Mouse (Mus musculus) erythroblast, adult 5-6 weeks (primary cell): ENCODE results near the gene Glis1. TPM values are rescaled to one million over a fixed set of nuclear protein-coding genes. Genes with fewer than 3 reads are reported as not detected.
A peak's percentile ranks its signal among the peaks of the same experiment; 100 is the strongest.

Source experiments
- ATAC-seq: replicated peaks from 2 replicates; pipeline ENCODE4 v1.8.0; 2016; ENCODE audit warnings: moderate number of reproducible peaks, mild to moderate bottlenecking, moderate TSS enrichment, inconsistent platforms; ENCODE audit not compliant: poor library complexity, low FRiP score, severe bottlenecking
- total RNA-seq, 2 experiments: library from RNA; stranded (forward) in 1 of 2; stranded (reverse) in 1 of 2; fragments of 150-400 nt in 1 of 2; fragments of 200-764, 138-1000 nt in 1 of 2; gene quantifications; 2 replicates each; pipeline versions ENCODE4 v1.2.3 to v1.2.4; 2015 to 2017; ENCODE audit warnings: low replicate concordance in 2 of 2

Gene Glis1
- total RNA-seq, 2 experiments from 2014 or later: not detected

GRCm38 (mm10) chr4:107449519-107449918 lies 15.1 kb downstream of the Glis1 start:
- no peak for ATAC-seq

DNA sequence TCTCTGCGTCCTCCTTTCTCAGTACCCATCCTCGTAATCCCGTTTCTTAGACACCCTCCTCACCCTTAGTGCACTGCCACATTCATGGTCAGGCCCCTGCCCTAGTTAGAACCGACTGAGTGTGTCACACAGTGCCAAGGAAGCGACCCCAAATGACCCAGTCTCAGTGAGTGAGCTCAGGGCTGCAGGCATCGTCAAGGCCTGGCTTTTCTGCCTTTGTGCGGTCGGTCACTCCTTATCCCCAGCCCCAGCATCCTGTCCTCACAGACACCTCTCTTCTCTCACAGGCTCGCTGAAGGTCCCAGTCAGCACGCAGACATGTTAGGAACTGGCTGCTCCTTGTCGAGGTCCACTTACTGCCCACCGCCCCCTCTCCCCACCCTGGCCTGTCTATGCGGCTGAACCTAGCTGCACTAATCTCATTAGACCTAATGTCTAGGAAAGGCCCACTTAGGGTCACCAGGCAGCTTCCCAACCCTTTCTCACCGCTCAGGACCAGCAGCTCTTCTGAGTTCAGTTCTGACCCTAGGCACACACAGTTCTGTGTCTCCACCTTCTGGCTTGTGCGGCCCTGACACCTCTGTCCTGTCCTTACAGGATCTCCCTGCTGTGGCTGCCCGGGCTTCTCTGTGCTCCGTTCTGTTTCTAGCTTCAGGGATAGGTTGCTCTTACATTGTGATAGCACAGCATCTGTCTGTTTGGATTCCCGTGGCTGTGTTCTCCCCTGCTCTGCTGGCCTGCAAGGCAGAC lies 18.1 kb downstream of the Glis1 start:
- ATAC-seq: no peak

- peak; percentile 73 for ATAC-seq
These were observed 19.0 kb downstream of the Glis1 start for GRCm38 (mm10) chr4:107453141-107453984.

GRCm38 (mm10) chr4:107457602-107458001 lies 23.2 kb downstream of the Glis1 start:
- peak; percentile 51; the same call in 1 of the 2 replicates for ATAC-seq

DNA sequence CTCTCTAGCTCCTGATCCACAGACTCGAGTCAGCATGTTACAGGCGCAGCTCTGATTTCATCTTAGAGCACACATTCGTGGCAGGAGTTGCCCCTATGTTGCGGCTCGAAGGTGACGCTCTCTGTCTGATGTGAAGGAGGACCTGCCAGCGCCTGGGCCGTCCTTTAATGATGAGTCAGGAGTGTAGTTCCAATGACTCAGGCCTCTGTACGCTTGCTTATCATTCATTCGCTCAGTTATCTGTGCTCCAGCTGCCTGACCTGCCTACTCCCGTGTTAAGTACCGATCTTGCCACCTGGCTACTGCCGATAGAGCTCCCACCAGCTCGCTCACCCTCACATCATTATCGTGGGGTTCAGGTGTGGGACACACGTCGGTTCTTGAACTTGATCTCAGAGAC lies 24.5 kb downstream of the Glis1 start:
- peak; percentile 80 for ATAC-seq

- no peak for ATAC-seq
These were observed 25.1 kb downstream of the Glis1 start for GRCm38 (mm10) chr4:107459461-107459860.

DNA sequence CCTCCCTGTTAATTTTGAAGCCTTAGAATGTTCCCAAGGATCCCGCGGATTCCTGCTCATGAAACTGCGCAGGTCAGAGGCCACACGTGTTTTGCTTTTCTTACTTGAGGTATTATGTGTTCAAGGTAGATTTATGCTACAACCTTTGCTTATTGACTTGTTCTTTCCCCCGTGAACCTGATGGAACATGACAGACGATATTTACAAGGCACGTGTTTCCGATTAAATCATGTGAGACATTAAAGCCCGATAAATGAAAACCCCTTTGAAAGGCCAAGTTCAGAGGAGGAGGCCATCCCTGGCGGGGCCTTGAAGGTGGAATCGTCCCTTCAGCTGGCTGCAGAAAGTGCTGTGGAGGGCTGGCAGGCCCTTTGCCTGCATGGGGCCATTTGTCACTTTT lies 26.1 kb downstream of the Glis1 start:
- ATAC-seq: no peak

- no peak for ATAC-seq
These were observed 33.4 kb downstream of the Glis1 start for GRCm38 (mm10) chr4:107467831-107468230.

- no peak for ATAC-seq
These were observed 33.9 kb downstream of the Glis1 start for GRCm38 (mm10) chr4:107468264-107468663.

DNA sequence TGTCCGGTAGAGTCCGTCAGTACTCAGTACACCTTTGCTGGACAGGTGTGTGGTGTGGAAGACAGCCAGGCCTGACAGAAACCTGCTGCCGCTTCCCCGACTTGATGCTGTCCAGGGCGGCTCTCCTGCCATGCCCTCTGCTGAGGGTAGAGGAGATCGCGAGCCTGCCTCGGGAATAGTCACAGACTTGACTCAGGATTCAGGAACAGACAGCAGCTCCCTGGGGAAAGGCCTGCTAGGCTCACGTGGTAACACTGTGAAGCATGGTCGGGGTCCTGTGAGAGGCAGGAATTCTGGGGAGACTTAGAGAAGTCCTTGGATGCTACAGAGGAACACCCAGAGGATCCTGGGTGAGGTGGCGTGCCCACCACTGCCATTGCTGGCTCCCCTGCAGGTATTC lies 34.4 kb downstream of the Glis1 start:
- no peak for ATAC-seq

- no peak for ATAC-seq
These were observed 41.9 kb downstream of the Glis1 start for GRCm38 (mm10) chr4:107476266-107476665.

- no peak for ATAC-seq
These were observed 44.6 kb downstream of the Glis1 start for GRCm38 (mm10) chr4:107479015-107479414.

DNA sequence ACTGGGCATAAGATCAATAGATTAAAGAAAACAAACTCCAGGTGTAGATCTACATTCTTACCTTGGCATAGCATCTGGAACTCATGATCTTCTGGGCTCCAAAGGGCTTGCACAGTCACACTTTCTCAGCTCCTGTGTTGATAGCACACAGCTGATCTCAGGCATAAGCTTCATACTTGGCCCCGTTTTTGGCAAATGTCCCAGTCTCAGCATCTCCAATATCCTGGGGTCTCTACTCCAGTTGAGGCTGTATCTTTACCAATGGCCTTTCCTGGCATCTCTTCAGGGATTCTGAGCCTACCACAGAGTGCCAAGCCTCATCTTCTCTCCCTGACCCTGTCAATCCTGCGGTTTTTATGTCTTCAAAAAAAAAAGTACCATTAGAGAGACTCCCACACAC lies 48.1 kb downstream of the Glis1 start:
- ATAC-seq: no peak

DNA sequence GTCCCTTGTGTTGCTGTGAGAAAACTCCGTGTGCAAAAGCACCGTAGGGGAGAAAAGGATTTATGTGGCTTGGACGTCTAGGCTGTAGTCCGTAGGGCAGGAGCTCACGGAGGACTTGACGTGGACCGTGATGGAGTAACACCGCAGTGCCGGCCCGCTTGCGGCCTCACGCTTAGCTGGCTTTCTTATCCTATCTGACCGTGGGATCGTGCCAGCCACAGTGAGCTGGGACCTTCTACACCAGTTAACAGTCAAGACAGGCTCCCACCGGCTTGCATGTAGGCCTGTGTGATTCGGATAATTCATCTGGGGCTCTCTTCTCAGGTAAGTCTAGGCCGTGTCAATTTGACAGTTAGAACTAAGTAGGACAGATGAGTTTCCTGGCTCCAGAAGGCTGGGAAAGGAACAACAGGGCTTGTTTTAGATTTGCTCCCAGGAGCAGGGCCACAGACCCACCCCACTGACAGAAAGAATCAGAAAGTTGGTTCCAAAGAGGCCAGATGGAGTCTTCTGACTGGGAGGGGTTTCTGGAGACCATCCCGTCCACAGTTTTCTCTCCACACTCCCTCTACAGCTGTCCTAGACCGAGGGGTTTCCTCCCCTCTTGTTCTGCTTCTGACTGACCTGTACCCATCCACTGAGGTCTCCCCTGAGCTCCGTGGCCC lies 49.3 kb downstream of the Glis1 start:
- ATAC-seq: no peak

GRCm38 (mm10) chr4:107484221-107484575 lies 49.8 kb downstream of the Glis1 start:
- ATAC-seq: no peak

- 0 out of 2 replicates have a peak, but pooled peaks have one; percentile 30 for ATAC-seq
These were observed 51.5 kb downstream of the Glis1 start for GRCm38 (mm10) chr4:107485903-107486302.

DNA sequence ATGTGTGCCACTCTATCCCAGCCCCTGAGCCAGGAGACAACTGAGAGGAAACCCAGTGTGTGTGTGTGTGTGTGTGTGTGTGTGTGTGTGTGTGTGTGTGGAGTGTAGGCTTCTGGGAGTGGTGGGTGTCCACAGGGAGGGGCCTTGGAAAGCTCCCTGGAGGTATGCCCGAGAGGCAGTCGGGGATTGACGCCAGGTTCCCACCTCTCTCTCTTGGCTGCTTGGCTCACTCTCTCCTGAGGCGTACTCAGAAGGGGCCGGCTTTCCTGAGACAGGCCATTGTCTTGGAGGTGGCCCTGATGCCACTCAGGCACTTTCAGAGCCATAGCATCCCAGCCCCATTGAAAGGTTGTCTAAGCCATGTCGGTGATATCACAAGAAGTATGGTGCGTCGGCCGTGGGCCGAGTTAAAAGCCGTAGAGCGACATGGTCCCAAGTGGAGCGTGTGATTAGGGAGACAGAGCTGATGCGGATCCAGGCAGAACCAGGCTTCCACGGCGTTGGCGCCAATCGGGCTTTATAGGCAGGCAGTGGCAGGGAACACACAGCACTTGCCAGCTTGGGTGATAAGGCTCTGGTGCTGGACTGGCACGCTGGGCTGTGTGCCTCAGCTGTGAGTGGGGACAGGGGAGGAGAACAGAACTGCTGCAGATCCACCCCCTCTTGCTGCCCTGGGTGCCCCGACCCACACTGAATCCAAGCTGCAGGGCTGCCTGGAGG lies 54.9 kb downstream of the Glis1 start:
- ATAC-seq: no peak

DNA sequence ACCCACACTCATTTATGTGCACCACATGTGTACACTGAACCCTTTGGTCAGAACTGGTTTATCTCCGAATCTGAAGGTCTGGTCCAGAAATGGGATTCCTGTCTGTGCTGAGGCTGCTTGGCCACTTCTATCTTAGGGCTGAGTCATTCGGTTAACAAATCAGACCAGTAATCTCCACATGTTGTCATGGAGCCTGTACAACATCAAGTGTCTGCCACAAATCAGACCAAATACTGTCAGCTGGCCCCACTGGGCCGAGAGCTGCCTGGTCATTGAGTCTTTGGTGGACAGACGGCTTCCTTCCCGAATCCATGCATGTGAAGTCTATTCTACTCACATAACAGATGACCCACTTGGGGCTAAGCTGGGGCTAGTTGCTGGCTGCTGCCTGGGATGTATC lies 58.6 kb downstream of the Glis1 start:
- no peak for ATAC-seq

- ATAC-seq: no peak
These were observed 61.5 kb downstream of the Glis1 start for GRCm38 (mm10) chr4:107495751-107496430.
